Comparison of ENCODE assay signal across 17 mouse cellular contexts in genomic region chr2:68020251-68020680, GRCm38 (mm10).
DNase-seq lines count a peak whose midpoint lies in the region; ATAC-seq and TF ChIP-seq lines count a peak whose summit lies in the region.
"Had no signal": no experiment of that assay in that cellular context is flagged by ENCODE, and none has a peak within 500 bp of the region (broad histone marks: within the 10 kb centered on the region; RNA-seq: fewer than 3 reads in every experiment).

No protein-coding gene starts in this region.

- no peak overlapping the region for H3K4me2 ChIP-seq in intestine, postnatal 0 days (replicated peaks; ENCODE audit: low read depth)
- H3K4me2 ChIP-seq: embryonic facial prominence, embryonic 12.5 days; liver, embryonic 12.5 days; stomach, embryonic 15.5 days had no signal

- ATAC-seq in cerebellum, adult (ENCODE audit: insufficient number of reproducible peaks, low FRiP score, low TSS enrichment) = peak; percentile 67
- no peak for ATAC-seq in intestine, postnatal 0 days
- ATAC-seq: liver, embryonic 12.5 days; lung, postnatal 0 days had no signal

- H3K36me3 ChIP-seq in intestine, postnatal 0 days (ENCODE audit: control insufficient read depth, insufficient read depth) = no peaks in the 10 kb centered on the region
- H3K36me3 ChIP-seq: embryonic facial prominence, embryonic 12.5 days; liver, embryonic 12.5 days; stomach, embryonic 15.5 days had no signal

- H3K9me3 ChIP-seq in intestine, postnatal 0 days (ENCODE audit: control insufficient read depth) = no peaks in the 10 kb centered on the region
- H3K9me3 ChIP-seq: embryonic facial prominence, embryonic 12.5 days; liver, embryonic 12.5 days; stomach, embryonic 15.5 days had no signal

- H3K4me3 ChIP-seq in intestine, postnatal 0 days (ENCODE audit: low read depth, low read length) = no peak overlapping the region
- H3K4me3 ChIP-seq: embryonic facial prominence, embryonic 12.5 days; gastrocnemius, adult 2 months; heart, adult 2 months; liver, embryonic 12.5 days; myocyte; stomach, embryonic 15.5 days had no signal

- no peak for DNase-seq in cerebellum, postnatal 4 days (ENCODE audit: low spot score in 2 of 2)
- DNase-seq in right cerebral cortex, postnatal 10 days (ENCODE audit: low spot score in 2 of 2) = peak; percentile 33 to 60
- DNase-seq in right cerebral cortex, postnatal 14 days = no peak
- DNase-seq in layer of hippocampus, adult 9-10 months (ENCODE audit: low spot score) = peak; percentile 18
- no peak for DNase-seq in ovary, postnatal 14 days (ENCODE audit: low spot score)
- no peak for DNase-seq in adipocyte (ENCODE audit: low spot score)
- DNase-seq: gastrocnemius, adult 2 months; heart, adult 2 months; heart, postnatal 14 days; thymus, postnatal 4 days had no signal

- 88% methylated on average over 5 of the region's 5 CpGs for WGBS in intestine, postnatal 0 days

- H3K27ac ChIP-seq in intestine, postnatal 0 days (ENCODE audit: low read depth, low read length) = no peak overlapping the region
- H3K27ac ChIP-seq: embryonic facial prominence, embryonic 12.5 days; gastrocnemius, adult 2 months; heart, adult 2 months; liver, embryonic 12.5 days; stomach, embryonic 15.5 days had no signal

- H3K9ac ChIP-seq in intestine, postnatal 0 days (ENCODE audit: low read depth, low read length) = no peak overlapping the region
- H3K9ac ChIP-seq: embryonic facial prominence, embryonic 12.5 days; liver, embryonic 12.5 days; stomach, embryonic 15.5 days had no signal

- no peak for TF ChIP-seq CTCF in intestine, postnatal 0 days (IDR thresholded peaks at IDR 0.05; ENCODE audit: low read depth)

- no peaks in the 10 kb centered on the region for H3K4me1 ChIP-seq in intestine, postnatal 0 days (replicated peaks; ENCODE audit: control insufficient read depth, insufficient read depth, low read length)
- H3K4me1 ChIP-seq: embryonic facial prominence, embryonic 12.5 days; liver, embryonic 12.5 days; stomach, embryonic 15.5 days had no signal

- no peaks in the 10 kb centered on the region for H3K27me3 ChIP-seq in intestine, postnatal 0 days (replicated peaks; ENCODE audit: control insufficient read depth, insufficient read depth, low read length)
- H3K27me3 ChIP-seq: embryonic facial prominence, embryonic 12.5 days; liver, embryonic 12.5 days; stomach, embryonic 15.5 days had no signal

Comparison
In these comparisons a context has a peak if more than half of its experiments do, and no peak if none do; other contexts are left out.
1. DNase-seq: peak in right cerebral cortex, postnatal 10 days (2 of 2) and layer of hippocampus, adult 9-10 months (single experiment); none in cerebellum, postnatal 4 days (0 of 2), right cerebral cortex, postnatal 14 days (single experiment), ovary, postnatal 14 days (single experiment) and adipocyte (single experiment).